ENCODE assay signal across 9 mouse cellular contexts in genomic region chr12:85194623-85195018, GRCm38 (mm10). TPM values are rescaled to one million over a fixed set of nuclear protein-coding genes. Genes with fewer than 3 reads are reported as not detected.
A peak's percentile ranks its signal among the peaks of the same experiment; 100 is the strongest.
DNase-seq lines count a peak whose midpoint lies in the region; ATAC-seq and TF ChIP-seq lines count a peak whose summit lies in the region.
"Had no signal": no experiment of that assay in that cellular context is flagged by ENCODE, and none has a peak within 500 bp of the region (broad histone marks: within the 10 kb centered on the region; RNA-seq: fewer than 3 reads in every experiment).

No protein-coding gene starts in this region.

- WGBS in limb, embryonic 13.5 days: 21% methylated on average over 4 of the region's 4 CpGs
- 21% methylated on average over 4 of the region's 4 CpGs for WGBS in small intestine, adult 2 months

- peak overlapping the region; percentile 25; the same call in 1 of the 2 replicates for H3K9ac ChIP-seq in limb, embryonic 13.5 days

- peaks cover 58% of the 10 kb centered on the region for H3K4me1 ChIP-seq in limb, embryonic 13.5 days
- H3K4me1 ChIP-seq in small intestine, adult 2 months (ENCODE audit: control insufficient read depth, insufficient read depth, insufficient read length, low read length): peaks cover 9% of the 10 kb centered on the region

- no peak overlapping the region for H3K4me3 ChIP-seq in limb, embryonic 13.5 days
- no peak overlapping the region for H3K4me3 ChIP-seq in small intestine, adult 2 months (ENCODE audit: low read depth, low read length)
- H3K4me3 ChIP-seq: layer of hippocampus, adult 2 months had no signal

- no peaks in the 10 kb centered on the region for H3K36me3 ChIP-seq in limb, embryonic 13.5 days
- no peaks in the 10 kb centered on the region for H3K36me3 ChIP-seq in small intestine, adult 2 months (ENCODE audit: control insufficient read depth, insufficient read depth, low read length)

- peak; percentile 17; the same call in 1 of the 2 replicates for ATAC-seq in limb, embryonic 13.5 days (ENCODE audit: low FRiP score, low read depth)

- no peak overlapping the region for H3K4me2 ChIP-seq in limb, embryonic 13.5 days (replicated peaks)

- no peak for TF ChIP-seq POLR2A in small intestine, adult 2 months (IDR thresholded peaks at IDR 0.05; ENCODE audit: low read depth, low read length)

- no peak for TF ChIP-seq CTCF in small intestine, adult 2 months (IDR thresholded peaks at IDR 0.05; ENCODE audit: extremely low read depth, insufficient read length, insufficient replicate concordance, low read depth, low read length)

- peak overlapping the region; percentile 33; the same call in 1 of the 2 replicates for H3K27ac ChIP-seq in limb, embryonic 13.5 days
- H3K27ac ChIP-seq in small intestine, adult 2 months (ENCODE audit: insufficient read depth, low read depth, low read length): peak overlapping the region; percentile 24
- H3K27ac ChIP-seq: layer of hippocampus, adult 2 months had no signal

- DNase-seq in cerebellum, postnatal 14 days: peak; percentile 65 to 87
- no peak for DNase-seq in cerebellum, adult 11 months
- peak; percentile 77 to 79 for DNase-seq in right cerebral cortex, postnatal 10 days (ENCODE audit: low spot score in 2 of 2)
- no peak for DNase-seq in right cerebral cortex, postnatal 25 days
- DNase-seq in heart, postnatal 4 days: peak; percentile 94
- no peak for DNase-seq in yolk sac, embryonic 10.5 days (ENCODE audit: low spot score)

- H3K27me3 ChIP-seq in limb, embryonic 13.5 days: no peaks in the 10 kb centered on the region
- no peaks in the 10 kb centered on the region for H3K27me3 ChIP-seq in small intestine, adult 2 months (ENCODE audit: control insufficient read depth, insufficient read depth, low read length)

- H3K9me3 ChIP-seq in limb, embryonic 13.5 days: no peaks in the 10 kb centered on the region

RNA-seq across cellular contexts. Expression of gene Pgf, which starts 17.0 kb away (rescaled TPM):
- 1 to 10 TPM; 3.7 to 4.9 TPM for total RNA-seq in heart, postnatal 4 days (2021)
- polyA plus RNA-seq in limb, embryonic 13.5 days (2015; fragmentation: Nextera tagmentation; extraction: Ambion mirVana): 17.9 and 19.5 TPM in 2 replicates
- 0.48 and 0.90 TPM in 2 replicates for polyA plus RNA-seq in small intestine, adult 2 months (2012; rRNA removed)

RNA-seq across cellular contexts. Expression of gene Eif2b2, which starts 24.7 kb away (rescaled TPM):
- total RNA-seq in heart, postnatal 4 days (2021): 10 to 100 TPM; 55.0 to 55.9 TPM
- 78.3 and 79.9 TPM in 2 replicates for polyA plus RNA-seq in limb, embryonic 13.5 days (2015; fragmentation: Nextera tagmentation; extraction: Ambion mirVana)
- 58.8 and 103 TPM in 2 replicates for polyA plus RNA-seq in small intestine, adult 2 months (2012; rRNA removed)

RNA-seq across cellular contexts. Expression of gene Rps6kl1, which starts 43.6 kb away (rescaled TPM):
- total RNA-seq in heart, postnatal 4 days (2021): 1 to 10 TPM; 2.3 to 3.0 TPM
- polyA plus RNA-seq in limb, embryonic 13.5 days (2015; fragmentation: Nextera tagmentation; extraction: Ambion mirVana): 0.31 and 0.33 TPM in 2 replicates
- polyA plus RNA-seq in small intestine, adult 2 months (2012; rRNA removed): 0.25 and 0.68 TPM in 2 replicates

Comparison
In these comparisons a context has a peak if more than half of its experiments do, and no peak if none do; other contexts are left out.
1. DNase-seq: peak in cerebellum, postnatal 14 days (2 of 2), right cerebral cortex, postnatal 10 days (2 of 2) and heart, postnatal 4 days (single experiment); none in cerebellum, adult 11 months (single experiment), right cerebral cortex, postnatal 25 days (single experiment) and yolk sac, embryonic 10.5 days (single experiment).